Mouse (Mus musculus) liver, embryonic 14.5 days (tissue): ENCODE measurements around the gene Plxnb2.

Source experiments
- CTCF ChIP-seq: IDR thresholded peaks from 2 replicates; pipeline ENCODE4 v1.5.1; 2016; ENCODE audit warnings: antibody characterized with exemption, low read depth, control low read depth
- EP300 ChIP-seq: IDR thresholded peaks from 2 replicates; pipeline ENCODE4 v1.6.1; 2016; ENCODE audit warnings: antibody characterized with exemption, low read depth

DNA sequence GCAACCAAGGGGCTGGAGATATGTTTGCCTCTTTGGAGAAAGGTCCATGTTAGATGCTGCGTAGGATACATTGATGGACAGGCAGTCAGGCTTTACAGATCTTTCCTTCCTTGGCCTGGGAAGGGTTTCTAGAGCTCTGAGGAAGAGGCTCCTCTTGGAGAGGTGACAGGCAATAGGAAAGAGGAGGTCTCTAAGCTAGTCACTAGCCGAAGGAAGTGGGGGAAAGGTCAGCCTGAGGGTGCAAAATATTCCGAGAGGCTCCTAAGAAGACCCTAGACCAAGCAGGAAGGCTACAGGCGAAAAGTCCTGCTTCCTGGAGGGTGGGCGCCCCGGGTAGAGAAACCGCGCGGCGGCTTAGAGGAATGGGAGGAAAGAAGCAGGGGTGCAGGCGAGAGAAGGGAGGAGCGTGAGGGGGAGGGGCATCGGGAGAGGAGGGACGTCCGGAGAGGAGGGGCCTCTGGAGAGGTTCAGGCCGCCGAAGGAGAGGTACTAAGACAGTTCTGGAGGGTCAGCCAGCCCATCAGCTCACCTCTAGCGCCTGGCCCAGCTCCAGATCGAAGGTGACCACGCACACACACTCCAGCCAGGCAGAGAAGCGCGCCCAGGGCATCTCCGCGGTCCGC is 15.2 kb upstream of the Plxnb2 start:
- TF ChIP-seq CTCF: no peak
- no peak for TF ChIP-seq EP300
